In the genomic region with DNA sequence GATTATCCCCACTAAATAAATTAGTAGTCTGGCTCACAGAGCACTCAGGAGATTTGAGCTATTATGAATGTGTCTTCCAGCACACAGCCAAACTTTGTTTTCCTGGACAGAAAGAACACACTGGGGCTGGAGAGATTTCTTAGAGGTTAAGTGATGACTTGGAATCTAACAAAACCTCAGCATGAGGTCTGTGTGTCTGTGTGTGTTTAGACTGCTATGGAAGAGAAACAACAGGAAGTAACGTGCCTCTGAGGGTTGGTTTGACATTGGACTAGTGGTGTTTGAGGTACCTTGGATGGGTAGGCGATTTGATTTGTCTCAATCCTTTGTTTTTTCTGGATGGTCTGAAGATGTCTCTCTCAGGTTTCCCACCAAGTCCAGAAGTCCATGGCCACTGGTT, we compare ENCODE assay signal across 23 mouse cellular contexts.
"Had no signal": no experiment of that assay in that cellular context is flagged by ENCODE, and none has a peak within 500 bp of the region (broad histone marks: within the 10 kb centered on the region; RNA-seq: fewer than 3 reads in every experiment).

No protein-coding gene starts in this region.

- DNase-seq: gastrocnemius, postnatal 14 days; gastrocnemius, postnatal 36 days; heart, adult 2 months; heart, postnatal 14 days; heart, postnatal 36 days; kidney, adult 18-20 months; kidney, adult 8-10 months; kidney, postnatal 10 days; kidney, postnatal 25 days; kidney, postnatal 4 days; liver had no signal

- H3K36me3 ChIP-seq: heart, embryonic 13.5 days; heart, embryonic 15.5 days; hindbrain, embryonic 13.5 days; hindbrain, embryonic 15.5 days; limb, embryonic 10.5 days; limb, embryonic 12.5 days had no signal

- ATAC-seq: hindbrain, postnatal 0 days; intestine, embryonic 16.5 days had no signal

- H3K27me3 ChIP-seq: heart, embryonic 13.5 days; heart, embryonic 15.5 days; hindbrain, embryonic 15.5 days; limb, embryonic 12.5 days had no signal

- H3K4me3 ChIP-seq: heart, adult 2 months; heart, embryonic 13.5 days; heart, embryonic 15.5 days; hindbrain, embryonic 13.5 days; hindbrain, embryonic 15.5 days; layer of hippocampus, adult 2 months; left cerebral cortex, adult 2 months; limb, embryonic 10.5 days; limb, embryonic 12.5 days had no signal

- H3K4me2 ChIP-seq: heart, embryonic 11.5 days; heart, embryonic 13.5 days; heart, embryonic 15.5 days; hindbrain, embryonic 13.5 days; hindbrain, embryonic 15.5 days; limb, embryonic 12.5 days; liver, embryonic 11.5 days had no signal

- H3K27ac ChIP-seq: heart, adult 2 months; heart, embryonic 13.5 days; heart, embryonic 15.5 days; hindbrain, embryonic 13.5 days; hindbrain, embryonic 15.5 days; hindbrain, postnatal 0 days; layer of hippocampus, adult 2 months; left cerebral cortex, adult 2 months; limb, embryonic 10.5 days; limb, embryonic 12.5 days had no signal

- H3K9me3 ChIP-seq: heart, embryonic 13.5 days; heart, embryonic 15.5 days; hindbrain, embryonic 13.5 days; hindbrain, embryonic 15.5 days; limb, embryonic 10.5 days; limb, embryonic 12.5 days had no signal

- H3K9ac ChIP-seq: heart, embryonic 13.5 days; heart, embryonic 15.5 days; hindbrain, embryonic 13.5 days; hindbrain, embryonic 15.5 days; limb, embryonic 12.5 days had no signal

- H3K4me1 ChIP-seq: heart, embryonic 13.5 days; heart, embryonic 15.5 days; hindbrain, embryonic 15.5 days had no signal
